Mouse (Mus musculus) kidney, postnatal 25 days (tissue): Measurements from ENCODE around the gene Ccdc106.
A peak's percentile ranks its signal among the peaks of the same experiment; 100 is the strongest.
"Not testable (repeated sequence)": the region's sequence is repeated elsewhere in the genome, so short reads cannot be mapped to it uniquely, and the experiment has no call there.

Source experiments
- DNase-seq, 2 experiments: peaks; one replicate each; pipeline ENCODE4 v3.0.0; 2021; ENCODE audit warnings: mixed read lengths in 2 of 2

The Ccdc106 gene

DNA sequence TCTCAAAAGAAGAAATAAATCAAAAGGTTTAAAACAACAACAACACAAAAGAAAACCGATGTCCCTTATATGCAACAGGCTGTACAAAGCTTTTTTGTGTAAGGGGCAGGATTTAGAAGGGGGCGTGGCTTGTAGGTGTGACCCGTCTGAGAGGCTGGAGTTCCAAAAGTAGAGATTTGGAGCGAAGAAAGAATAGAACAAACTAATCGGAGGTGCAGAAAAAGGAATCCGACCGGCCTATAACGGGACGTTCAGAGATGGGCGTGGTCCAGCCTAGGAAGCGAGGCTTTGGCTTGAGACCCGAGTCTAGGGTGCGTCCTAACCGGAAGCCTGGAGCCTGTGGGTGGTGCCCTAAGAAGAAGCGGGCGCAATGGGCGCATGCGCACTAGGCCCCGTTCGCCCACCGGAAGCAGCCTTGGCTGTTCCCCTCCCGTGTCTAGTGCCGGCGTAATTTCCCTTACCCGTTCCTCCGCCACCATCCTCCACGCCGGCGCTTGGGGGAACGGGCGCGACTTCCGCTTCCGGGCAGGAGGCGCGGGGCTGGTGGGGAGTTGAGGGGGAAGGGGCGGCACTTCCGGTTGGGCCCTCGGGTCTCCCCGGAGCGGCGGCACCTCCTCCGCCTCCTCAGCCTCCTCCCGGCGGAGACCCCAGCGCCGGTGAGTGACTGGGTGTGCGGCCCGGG lies at the start of gene Ccdc106, which contains the start of gene Zfp865:
Gene Ccdc106 (plus strand): TSS at position 554 of the 682 bp plus-strand sequence.
Gene Zfp865 (plus strand): TSS at position 377 of the 682 bp plus-strand sequence.
- DNase-seq: peak; percentile 99 to 100

GRCm38 (mm10) chr7:4971068-4971467 lies 49.3 kb upstream of the Ccdc106 start, which contains the start of gene Sbk3:
Sbk3 (minus strand) TSS chr7:4971168.
- no peak for DNase-seq

DNA sequence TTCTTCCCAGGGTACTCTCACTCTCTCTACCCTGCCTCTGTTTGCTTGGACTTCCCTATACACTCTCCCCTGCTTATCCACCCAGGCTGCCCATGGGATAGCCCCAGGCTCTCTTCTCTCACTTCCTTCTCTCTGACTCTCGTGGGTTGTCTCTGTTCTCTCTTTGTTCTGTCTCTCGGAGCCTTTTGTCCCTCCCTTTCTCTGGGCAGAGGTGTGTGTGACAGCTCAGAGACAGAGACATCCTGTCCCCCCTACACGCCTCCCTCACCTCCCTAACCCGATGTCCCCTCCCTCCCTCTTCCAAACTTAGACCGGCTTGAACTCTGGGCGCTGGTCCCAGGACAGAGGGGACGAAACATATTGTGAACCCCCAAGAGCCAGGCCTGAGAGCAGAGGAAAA lies 48.6 kb upstream of the Ccdc106 start:
- no peak for DNase-seq

- peak; percentile 13 to 17 for DNase-seq
These were observed 47.9 kb upstream of the Ccdc106 start for GRCm38 (mm10) chr7:4972321-4973047.

GRCm38 (mm10) chr7:4975455-4975854 lies 44.9 kb upstream of the Ccdc106 start:
- DNase-seq: peak in 1 of 2 experiments; percentile 12

GRCm38 (mm10) chr7:4976832-4977231 lies 43.5 kb upstream of the Ccdc106 start:
- no peak for DNase-seq

DNA sequence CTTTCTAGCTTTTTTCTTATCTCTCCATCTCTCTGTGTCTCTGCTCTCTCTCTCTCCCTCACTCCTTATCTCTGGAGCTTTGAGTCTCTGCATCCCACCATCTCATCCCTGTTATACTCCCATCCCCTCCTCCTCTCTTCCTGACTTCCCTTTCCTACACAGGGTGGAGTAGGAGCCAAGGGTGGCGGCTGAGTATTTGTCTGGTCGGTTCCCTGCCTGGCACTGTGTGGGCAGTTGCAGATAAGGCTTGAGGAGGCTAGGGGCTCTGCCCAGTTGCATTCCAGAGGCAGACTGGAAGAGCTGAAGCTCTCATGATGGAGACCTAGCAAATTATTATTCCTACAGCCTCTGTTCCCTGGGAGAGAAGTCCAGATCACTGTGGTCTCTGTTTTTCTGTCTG lies 32.1 kb upstream of the Ccdc106 start:
- no peak for DNase-seq

- DNase-seq: no peak
These were observed 26.9 kb upstream of the Ccdc106 start for GRCm38 (mm10) chr7:4993347-4993998.

- peak in 1 of 2 experiments; percentile 41 for DNase-seq
These were observed 26.2 kb upstream of the Ccdc106 start for GRCm38 (mm10) chr7:4993999-4994788.

DNA sequence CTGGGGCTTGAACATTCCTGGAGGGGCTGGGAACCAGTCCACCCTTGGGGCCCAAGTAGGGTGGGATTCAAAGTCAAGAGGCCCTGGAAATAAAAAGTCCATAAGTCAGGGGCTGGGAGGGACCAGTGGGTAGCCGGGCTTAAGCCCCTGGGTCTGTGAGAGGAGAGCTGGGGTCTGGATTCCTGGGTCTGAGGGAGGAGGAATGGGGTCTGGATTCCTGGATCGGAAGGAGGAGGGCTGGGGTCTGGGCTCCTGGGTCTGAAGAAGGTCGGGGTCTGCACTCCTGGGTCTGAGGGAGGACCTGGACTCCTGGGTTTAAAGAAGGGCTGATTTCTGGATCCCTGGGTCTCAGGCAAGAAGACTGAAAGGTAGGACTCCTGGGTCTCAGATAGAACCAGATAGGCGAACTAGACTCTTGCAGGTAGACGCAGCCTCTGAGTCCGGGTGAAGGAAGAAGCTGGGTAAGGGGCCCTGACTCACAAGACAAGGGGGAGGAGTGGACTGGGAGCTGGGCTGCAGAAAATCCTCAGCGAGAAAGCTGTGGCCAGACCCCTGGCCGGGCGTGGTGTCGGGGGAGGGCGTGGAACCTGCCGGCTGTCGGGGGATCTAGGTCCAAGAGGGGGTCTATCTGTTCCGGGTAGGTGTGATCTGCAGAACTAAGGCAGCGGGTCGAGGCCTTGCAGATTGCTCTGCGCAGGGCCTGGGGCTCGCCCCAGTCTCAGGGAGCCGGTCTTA lies 24.9 kb upstream of the Ccdc106 start:
- DNase-seq: no peak

DNA sequence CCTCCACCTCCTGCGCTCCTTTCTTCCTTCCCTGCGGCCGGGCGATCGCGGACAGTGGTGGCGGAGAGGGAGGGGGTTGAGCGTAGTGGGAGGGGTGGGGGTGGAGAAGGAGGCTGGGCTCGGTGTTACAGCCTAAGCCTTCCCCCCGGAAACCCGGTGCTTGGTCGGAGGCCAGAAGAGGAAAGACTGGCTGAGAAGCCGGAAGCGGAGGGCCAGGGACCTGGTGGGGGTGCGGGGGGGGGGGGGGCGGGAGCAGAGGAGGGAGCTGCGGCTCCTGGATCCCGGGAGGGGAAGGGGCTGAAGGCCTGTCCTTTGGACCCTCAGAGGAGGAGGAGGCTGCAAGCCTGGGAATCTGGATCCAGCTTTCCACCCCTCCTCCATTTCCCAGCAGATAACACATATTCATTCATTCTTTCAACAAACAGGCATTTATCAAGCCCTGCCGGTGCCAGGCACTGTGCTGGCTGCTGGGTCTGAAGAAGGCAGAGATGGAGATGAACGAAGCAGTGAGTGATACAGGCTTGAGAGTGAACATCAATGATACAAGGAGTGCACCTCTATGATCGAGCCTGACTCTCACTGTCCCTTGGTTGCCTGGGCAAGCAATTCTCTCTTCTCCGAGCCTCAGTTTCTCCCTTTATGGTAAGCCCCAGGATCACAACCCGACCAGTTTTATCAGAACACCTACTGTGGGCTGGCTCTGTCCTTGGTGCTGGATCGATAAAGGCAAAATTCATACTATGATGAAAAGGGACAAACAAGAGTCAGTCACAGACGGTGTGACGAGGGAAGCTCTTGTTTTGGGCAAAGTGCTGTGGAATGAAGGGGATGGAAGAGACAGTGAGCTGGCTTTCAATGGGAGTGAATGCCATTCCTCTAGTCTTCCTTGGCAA lies 24.1 kb upstream of the Ccdc106 start, which contains the start of gene Zfp579:
Gene Zfp579 (minus strand): TSS at position 156 of the 893 bp plus-strand sequence.
- DNase-seq: peak; percentile 93 to 95

- DNase-seq: no peak
These were observed 23.4 kb upstream of the Ccdc106 start for GRCm38 (mm10) chr7:4996934-4997333.

DNA sequence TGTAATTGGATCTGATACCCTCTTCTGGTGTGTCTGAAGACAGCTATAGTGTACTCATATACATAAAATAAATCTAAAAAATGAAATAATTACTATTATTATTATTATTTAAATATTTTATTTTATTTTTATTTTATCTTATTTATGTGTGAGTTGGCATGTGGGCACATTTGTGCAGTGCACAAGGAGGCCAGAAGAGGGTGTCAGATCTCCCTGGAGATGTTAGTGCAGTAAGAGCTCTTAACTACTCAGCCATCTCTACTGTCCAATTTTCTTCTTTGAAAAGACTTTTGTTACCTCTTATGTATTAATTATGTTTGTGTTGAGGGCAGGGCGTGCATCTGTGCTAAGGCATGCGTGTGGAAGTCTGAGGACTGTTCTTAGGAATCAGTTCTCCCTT lies 20.5 kb upstream of the Ccdc106 start:
- DNase-seq: peak; percentile 43 to 45

DNA sequence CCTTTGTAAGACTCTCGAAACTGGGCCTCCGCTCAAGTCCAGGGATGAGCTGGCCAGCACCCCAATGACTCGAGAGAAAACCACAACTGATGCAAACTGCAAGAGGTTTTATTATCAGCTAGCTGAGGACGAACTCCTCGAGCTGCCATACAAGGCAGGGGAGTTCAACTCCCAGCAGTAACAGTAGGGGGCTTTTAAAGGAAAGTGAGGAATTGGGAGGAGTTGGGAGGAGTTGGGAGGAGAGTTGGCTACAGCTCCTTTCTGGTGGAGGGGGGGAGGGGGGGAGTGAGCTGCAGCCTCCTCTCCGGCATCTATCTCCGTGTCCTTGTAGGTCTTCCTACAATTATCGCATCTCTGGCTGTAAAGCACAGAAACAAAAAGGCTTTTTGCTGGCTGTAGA lies 17.5 kb upstream of the Ccdc106 start:
- DNase-seq: not testable (repeated sequence)

GRCm38 (mm10) chr7:5008229-5008628 lies 12.1 kb upstream of the Ccdc106 start:
- no peak for DNase-seq

DNA sequence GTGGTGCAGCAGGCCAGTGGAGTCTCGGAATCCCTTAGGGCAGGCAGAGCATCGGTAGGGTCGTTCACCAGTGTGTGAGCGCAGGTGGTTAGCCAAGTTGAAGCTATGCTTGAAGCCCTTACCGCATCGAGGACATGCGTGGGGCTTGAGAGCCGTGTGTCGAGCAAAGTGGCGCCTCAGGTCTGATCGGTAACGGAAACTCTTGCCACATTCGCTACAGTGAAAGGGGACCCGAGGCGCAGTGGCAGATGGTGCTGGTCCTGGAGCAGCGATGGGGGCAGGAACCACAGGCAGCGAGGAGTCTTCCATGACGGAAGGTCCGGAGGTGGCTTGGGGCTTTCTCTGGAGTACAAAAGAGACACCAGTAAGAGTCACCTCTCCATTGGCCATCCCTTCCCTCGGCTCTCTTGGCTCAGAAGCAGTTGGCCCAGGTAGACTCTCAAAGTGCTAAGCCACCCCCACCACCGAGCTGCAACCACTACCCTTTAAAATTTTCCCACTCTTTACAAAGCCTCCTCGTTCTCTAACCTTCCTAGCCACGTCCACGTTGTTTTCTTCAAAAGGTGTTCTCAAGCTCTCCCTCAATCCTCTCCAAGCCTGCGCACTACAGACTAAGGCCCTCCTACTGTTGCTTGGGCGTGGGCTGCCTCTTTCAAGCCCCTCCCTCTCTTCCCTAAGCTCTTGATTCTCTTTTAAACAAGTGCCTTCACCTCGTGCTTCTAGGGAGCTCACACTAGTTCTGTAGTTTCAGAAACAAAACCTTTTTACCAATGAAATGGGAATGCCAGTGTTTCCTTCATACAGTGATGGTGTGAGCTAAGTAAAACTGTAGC lies 7.5 kb upstream of the Ccdc106 start:
- DNase-seq: no peak

- DNase-seq: peak; percentile 97 to 98
These were observed 5.9 kb upstream of the Ccdc106 start, which contains the start of the genes Zfp524 and Fiz1 for GRCm38 (mm10) chr7:5014251-5015117. Zfp524 (plus strand) TSS chr7:5014415. Fiz1 (minus strand) TSS chr7:5014697.
